ENCODE assay signal across 9 mouse cellular contexts in the genomic region with DNA sequence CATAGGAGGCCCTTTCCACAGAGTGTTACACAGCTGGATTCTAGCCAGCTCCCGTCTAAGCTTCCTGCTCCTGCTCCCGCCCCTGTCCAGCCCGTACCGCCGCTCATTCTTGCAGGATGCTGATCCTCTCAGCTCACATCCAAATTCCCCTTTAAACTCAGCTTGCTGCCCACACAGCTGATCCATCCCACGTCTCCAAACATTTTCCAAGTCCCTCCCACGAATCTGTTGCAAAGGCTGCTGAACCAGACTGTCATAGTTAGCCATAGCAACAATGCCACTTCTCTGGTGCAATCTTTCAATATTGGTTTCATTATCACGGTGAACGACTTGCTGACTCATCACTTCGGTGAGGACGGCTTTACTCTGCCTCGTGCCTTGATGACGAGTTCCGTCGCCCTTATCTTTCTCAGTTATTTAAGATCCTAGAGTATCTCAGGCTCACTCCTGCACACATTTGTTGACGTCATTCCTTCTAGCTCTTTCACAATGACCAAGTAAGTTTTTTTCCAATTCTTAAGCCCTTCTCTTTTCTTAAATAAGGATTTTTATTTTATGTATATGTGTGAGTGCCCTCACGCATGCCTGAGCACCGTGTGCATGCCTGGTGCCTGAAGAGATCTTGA.
DNase-seq lines count a peak whose midpoint lies in the region; ATAC-seq and TF ChIP-seq lines count a peak whose summit lies in the region.
"Had no signal": no experiment of that assay in that cellular context is flagged by ENCODE, and none has a peak within 500 bp of the region (broad histone marks: within the 10 kb centered on the region; RNA-seq: fewer than 3 reads in every experiment).

No protein-coding gene starts in this region.

- no peak overlapping the region for H3K9ac ChIP-seq in heart, adult 2 months (ENCODE audit: low read depth, low read length)
- H3K9ac ChIP-seq in midbrain, embryonic 11.5 days (ENCODE audit: low read length): no peak overlapping the region
- H3K9ac ChIP-seq: embryonic facial prominence, embryonic 12.5 days had no signal

- TF ChIP-seq EP300 in heart, adult 2 months (IDR thresholded peaks at IDR 0.05; ENCODE audit: insufficient read depth, low read depth, low read length): no peak

- intact Hi-C loops in heart, adult 2 months (cut with DNase I): no loop called here
- intact Hi-C loops in heart, postnatal 25 days (cut with DNase I): no loop called here
- intact Hi-C loops in left cerebral cortex, adult 2 months (cut with DNase I): loop anchor here (5.0 kb wide), 1 partner anchor 168 kb away; no protein-coding TSS in a partner anchor

- peak; percentile 12 to 17 for DNase-seq in heart, adult 2 months
- DNase-seq in heart, postnatal 25 days (ENCODE audit: low spot score): no peak
- peak; percentile 4 for DNase-seq in 3T3-L1 (ENCODE audit: low read depth, low spot score)
- peak; percentile 33 to 45 for DNase-seq in frontal cortex, postnatal 36 days (ENCODE audit: low spot score in 2 of 2)
- DNase-seq in left cerebral cortex, adult 2 months (ENCODE audit: extremely low spot score in 1 of 2, low spot score in 2 of 2): peak; percentile 13 to 38
- DNase-seq in thymus, adult 18-20 months: no peak
- no peak for DNase-seq in cerebellum, adult 11 months
- no peak for DNase-seq in midbrain, embryonic 11.5 days (ENCODE audit: low spot score, missing footprints)

- H3K27ac ChIP-seq in heart, adult 2 months: no peak overlapping the region
- peak overlapping the region; percentile 82 for H3K27ac ChIP-seq in left cerebral cortex, adult 2 months
- H3K27ac ChIP-seq in midbrain, embryonic 11.5 days (ENCODE audit: low read depth, low read length): no peak overlapping the region
- H3K27ac ChIP-seq: embryonic facial prominence, embryonic 12.5 days had no signal

- no peak for TF ChIP-seq CTCF in heart, adult 2 months (IDR thresholded peaks at IDR 0.05)
- no peak for TF ChIP-seq CTCF in left cerebral cortex, adult 2 months (IDR thresholded peaks at IDR 0.05)

- H3K79me2 ChIP-seq in heart, adult 2 months (replicated peaks; ENCODE audit: control insufficient read depth, insufficient read depth, low read length): no peaks in the 10 kb centered on the region

- H3K9me3 ChIP-seq in midbrain, embryonic 11.5 days (ENCODE audit: control insufficient read depth, low read length): peaks cover 3% of the 10 kb centered on the region; the same call in 1 of the 2 replicates
- H3K9me3 ChIP-seq: embryonic facial prominence, embryonic 12.5 days had no signal

- H3K36me3 ChIP-seq in heart, adult 2 months (ENCODE audit: control insufficient read depth, insufficient read depth, low read length): no peaks in the 10 kb centered on the region
- no peaks in the 10 kb centered on the region for H3K36me3 ChIP-seq in midbrain, embryonic 11.5 days (ENCODE audit: control insufficient read depth, insufficient read depth, low read length)
- H3K36me3 ChIP-seq: embryonic facial prominence, embryonic 12.5 days had no signal

- ATAC-seq in midbrain, embryonic 11.5 days (ENCODE audit: low FRiP score): no peak

- no peak for TF ChIP-seq POLR2A in heart, adult 2 months (IDR thresholded peaks at IDR 0.05; ENCODE audit: insufficient read depth, low read depth, low read length)

- H3K4me1 ChIP-seq in heart, adult 2 months (ENCODE audit: control insufficient read depth, insufficient read depth, low read length): no peaks in the 10 kb centered on the region
- no peaks in the 10 kb centered on the region for H3K4me1 ChIP-seq in midbrain, embryonic 11.5 days (ENCODE audit: control insufficient read depth, insufficient read depth, low read length)
- H3K4me1 ChIP-seq: embryonic facial prominence, embryonic 12.5 days had no signal

- H3K4me2 ChIP-seq in midbrain, embryonic 11.5 days: no peak overlapping the region
- H3K4me2 ChIP-seq: embryonic facial prominence, embryonic 12.5 days had no signal

- WGBS in heart, adult 2 months: 34% methylated on average over 18 of the region's 18 CpGs
- WGBS in midbrain, embryonic 11.5 days: 87% methylated on average over 18 of the region's 18 CpGs

- peak overlapping the region; percentile 28; the same call in 1 of the 2 replicates for H3K4me3 ChIP-seq in heart, adult 2 months
- H3K4me3 ChIP-seq in left cerebral cortex, adult 2 months: peak overlapping the region; percentile 17; the same call in 1 of the 2 replicates
- H3K4me3 ChIP-seq in midbrain, embryonic 11.5 days (ENCODE audit: low read depth, low read length): no peak overlapping the region
- H3K4me3 ChIP-seq: embryonic facial prominence, embryonic 12.5 days had no signal

- no peaks in the 10 kb centered on the region for H3K27me3 ChIP-seq in heart, adult 2 months (ENCODE audit: control insufficient read depth, insufficient read depth, low read length)
- no peaks in the 10 kb centered on the region for H3K27me3 ChIP-seq in midbrain, embryonic 11.5 days (ENCODE audit: control insufficient read depth, insufficient read depth, low read length)
- H3K27me3 ChIP-seq: embryonic facial prominence, embryonic 12.5 days had no signal

Comparison
In these comparisons a context has a peak if more than half of its experiments do, and no peak if none do; other contexts are left out.
1. DNase-seq: peak in heart, adult 2 months (2 of 2), 3T3-L1 (single experiment), frontal cortex, postnatal 36 days (2 of 2) and left cerebral cortex, adult 2 months (2 of 2); none in heart, postnatal 25 days (single experiment), thymus, adult 18-20 months (0 of 2), cerebellum, adult 11 months (single experiment) and midbrain, embryonic 11.5 days (single experiment).